Mouse (Mus musculus) A20 (cell line): ENCODE results near the gene Nop2.
"Not testable (repeated sequence)": the region's sequence is repeated elsewhere in the genome, so short reads cannot be mapped to it uniquely, and the experiment has no call there.

Experiments used
- DNase-seq: peaks from one replicate; pipeline ENCODE4 v3.0.0-alpha.2; 2011; ENCODE audit warnings: low read depth, low spot score

The Nop2 gene

DNA sequence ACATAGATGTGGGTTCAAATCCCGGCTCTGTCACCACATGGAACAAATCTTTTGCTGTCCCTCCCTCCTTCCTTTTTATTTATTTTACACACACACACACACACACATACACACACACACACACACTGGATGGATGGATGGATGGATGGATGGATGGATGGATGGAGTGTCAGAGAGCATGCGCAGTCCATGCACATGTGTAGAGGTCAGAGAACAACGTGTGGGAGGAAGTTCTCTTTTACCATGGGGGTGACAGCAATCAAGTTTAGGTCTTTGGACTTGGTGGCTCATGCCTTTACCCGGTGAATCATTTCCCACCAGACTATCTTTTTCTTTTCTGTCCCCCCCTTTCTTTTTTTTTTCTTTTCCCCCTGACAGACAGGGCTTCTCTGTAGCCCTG is 22.0 kb downstream of the Nop2 start:
- no peak for DNase-seq

- DNase-seq, result peak; percentile 56
These were observed 22.8 kb downstream of the Nop2 start for GRCm38 (mm10) chr6:125154550-125154949.

DNA sequence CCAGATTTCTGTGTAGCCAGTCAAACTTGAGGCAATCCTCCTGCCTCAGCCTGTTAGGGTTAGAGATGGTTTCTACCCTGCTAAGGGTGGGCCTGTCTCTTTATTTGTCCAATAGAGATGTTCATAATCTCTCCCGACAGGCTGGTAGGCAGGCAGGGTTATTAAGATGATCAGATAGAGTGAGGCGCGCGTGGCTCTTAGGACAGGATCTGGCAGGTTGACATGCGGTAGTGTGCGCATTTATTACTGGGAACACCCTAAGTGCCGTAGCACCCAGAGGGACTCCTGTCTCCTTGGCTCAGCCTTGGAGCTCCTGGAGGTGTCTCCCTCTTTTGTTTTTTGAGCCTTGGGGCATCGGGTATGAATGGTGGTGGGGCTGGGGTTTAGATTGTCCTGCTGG is 23.6 kb downstream of the Nop2 start:
- DNase-seq, result no peak

DNA sequence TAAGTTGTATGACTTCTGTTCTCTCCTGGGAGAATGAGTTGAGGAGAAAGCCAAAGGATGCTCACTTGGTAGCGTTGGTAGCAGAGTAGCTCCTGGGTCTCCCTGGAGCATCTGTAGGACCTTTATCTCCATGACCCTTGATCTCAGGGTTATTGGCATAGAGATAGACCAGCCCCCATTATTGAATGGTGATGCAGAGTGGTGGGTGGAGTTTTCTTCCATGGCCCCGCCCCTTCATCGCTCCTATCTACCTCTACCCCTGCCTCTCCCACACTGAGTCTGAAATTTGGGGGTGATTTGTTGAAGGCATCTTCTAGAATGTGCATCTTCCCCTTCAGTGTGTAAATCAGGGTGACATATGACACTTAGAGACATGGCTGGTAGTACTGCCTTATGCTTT is 24.8 kb downstream of the Nop2 start:
- DNase-seq, result no peak

GRCm38 (mm10) chr6:125156903-125157614 is 25.4 kb downstream of the Nop2 start:
- no peak for DNase-seq

GRCm38 (mm10) chr6:125158944-125159492 is 27.3 kb downstream of the Nop2 start:
- peak; percentile 17 for DNase-seq

GRCm38 (mm10) chr6:125159773-125160557 is 28.3 kb downstream of the Nop2 start:
- peak; percentile 54 for DNase-seq

DNA sequence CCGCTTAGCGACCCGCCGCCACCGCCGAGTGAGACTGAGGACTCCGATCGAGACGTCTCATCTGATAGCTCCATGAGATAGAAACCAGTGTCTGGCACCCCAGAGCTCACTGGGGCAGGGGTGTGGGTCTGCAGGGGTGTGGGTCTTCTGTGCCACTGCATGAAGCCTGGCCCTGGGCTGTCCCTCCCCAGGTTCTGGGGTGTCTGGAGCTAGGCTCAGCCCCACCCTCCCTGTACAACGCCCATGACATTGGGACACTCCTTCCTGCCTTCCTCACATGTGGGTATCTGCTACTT is 28.8 kb downstream of the Nop2 start:
- no peak for DNase-seq

DNA sequence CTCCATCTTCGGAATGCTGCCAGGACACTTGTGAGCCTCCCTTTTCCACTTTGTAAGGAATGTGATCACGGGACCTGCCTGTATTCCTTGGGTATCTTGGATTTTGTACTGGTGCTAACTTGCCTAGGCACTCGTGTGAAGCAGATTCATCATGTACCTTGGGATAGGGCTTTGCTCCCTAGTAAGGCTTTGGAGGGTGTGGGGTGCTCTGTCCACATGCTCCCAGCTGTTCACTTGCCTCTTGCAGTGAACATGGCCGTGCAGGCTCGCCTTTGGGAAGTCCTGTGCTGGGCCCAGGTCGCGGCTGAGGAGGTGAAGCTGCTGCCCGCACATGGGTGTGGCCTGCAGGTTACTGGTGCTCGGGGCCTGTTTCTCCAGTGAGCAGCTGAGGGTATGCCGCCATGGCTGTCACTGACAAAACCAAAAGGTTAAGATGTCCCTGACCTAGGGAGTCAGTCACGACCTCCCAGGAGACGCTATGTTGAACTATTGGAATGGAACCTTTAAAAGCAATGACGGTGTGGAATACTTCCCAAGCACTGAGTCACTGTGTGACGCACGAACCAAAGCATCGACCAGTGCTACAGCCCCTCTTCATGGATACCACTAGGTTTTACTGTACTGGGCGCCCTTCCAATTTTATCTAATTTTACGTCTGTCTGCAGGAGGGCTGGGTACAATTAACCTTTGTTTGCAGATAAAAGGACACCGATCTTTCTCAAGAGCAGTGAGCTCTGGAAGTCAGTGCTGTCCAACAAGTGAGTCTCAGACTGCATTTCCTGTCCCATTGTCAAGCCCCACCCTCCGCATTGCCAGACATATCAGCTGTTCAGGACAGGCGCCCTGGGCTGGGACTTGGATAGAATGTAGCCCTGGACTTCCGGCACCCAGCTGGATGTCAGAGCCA is 29.4 kb downstream of the Nop2 start:
- DNase-seq, result peak; percentile 72

DNA sequence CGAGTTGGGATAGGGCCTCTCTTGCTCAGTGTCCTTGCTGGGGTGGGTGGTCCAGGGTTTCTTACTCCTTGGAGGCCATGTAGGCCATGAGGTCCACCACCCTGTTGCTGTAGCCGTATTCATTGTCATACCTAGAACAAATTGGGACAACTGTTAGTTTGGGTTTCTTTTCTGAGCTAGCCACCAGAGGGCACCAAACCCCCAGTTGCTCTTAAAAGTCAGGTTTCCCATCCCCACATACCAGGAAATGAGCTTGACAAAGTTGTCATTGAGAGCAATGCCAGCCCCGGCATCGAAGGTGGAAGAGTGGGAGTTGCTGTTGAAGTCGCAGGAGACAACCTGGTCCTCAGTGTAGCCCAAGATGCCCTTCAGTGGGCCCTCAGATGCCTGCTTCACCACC is 30.3 kb downstream of the Nop2 start:
- DNase-seq, result peak; percentile 73

DNA sequence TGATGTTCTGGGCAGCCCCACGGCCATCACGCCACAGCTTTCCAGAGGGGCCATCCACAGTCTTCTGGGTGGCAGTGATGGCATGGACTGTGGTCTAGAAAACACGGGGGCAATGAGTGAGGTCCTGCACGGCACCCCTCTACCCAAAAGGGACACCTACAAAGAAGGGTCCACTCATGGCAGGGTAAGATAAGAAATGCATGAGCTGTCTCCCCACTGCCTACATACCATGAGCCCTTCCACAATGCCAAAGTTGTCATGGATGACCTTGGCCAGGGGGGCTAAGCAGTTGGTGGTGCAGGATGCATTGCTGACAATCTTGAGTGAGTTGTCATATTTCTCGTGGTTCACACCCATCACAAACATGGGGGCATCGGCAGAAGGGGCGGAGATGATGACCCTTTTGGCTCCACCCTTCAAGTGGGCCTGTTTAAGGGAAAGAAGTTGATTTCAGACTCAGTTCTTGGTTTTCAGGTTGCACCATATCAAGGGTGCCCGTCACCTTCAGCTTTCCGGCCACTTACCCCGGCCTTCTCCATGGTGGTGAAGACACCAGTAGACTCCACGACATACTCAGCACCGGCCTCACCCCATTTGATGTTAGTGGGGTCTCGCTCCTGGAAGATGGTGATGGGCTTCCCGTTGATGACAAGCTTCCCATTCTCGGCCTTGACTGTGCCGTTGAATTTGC is 31.1 kb downstream of the Nop2 start:
- DNase-seq, result not testable (repeated sequence)

DNA sequence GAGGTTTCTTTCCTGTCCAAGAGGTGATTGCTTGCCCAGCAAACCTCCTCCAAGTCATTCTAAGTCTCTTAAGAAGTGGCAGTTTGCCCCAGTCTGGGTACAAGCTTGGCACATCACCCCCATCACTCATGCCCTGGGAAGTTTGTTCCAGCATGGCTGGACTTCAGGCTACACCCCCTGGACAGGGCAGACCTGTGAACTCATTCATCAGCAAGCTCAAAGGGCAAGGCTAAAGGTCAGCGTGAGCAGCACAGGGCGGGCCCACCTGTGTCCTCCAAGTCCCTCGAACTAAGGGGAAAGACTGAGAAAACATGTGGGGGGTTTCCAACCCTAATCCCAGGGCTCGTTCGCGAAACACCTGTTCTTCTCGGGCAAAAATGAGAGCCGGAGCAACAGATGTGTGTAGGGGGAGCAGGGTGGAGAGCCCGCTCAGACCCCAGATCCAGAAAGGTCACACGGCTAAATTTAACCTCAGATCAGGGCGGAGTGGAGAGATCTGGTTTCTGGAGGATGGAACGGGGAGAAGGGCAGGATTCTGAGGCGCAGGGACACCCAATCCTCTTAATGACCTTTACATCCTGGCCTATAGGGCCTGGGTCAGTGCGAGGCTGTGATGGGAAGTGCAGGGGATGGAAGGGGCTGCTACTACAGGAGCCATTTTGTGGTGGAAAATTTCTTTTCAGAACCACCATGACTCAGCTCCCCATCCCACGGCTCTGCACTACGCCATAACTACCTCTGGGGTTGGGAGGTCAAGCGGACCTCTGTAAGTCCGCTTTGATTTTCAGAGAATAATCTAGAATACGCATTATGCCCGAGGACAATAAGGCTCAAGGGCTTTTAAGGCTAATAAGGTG is 32.3 kb downstream of the Nop2 start:
- DNase-seq, result peak; percentile 32

- DNase-seq, result peak; percentile 60
These were observed 33.1 kb downstream of the Nop2 start for GRCm38 (mm10) chr6:125164672-125165327.

GRCm38 (mm10) chr6:125165328-125165891 is 33.7 kb downstream of the Nop2 start:
- peak; percentile 98 for DNase-seq

DNA sequence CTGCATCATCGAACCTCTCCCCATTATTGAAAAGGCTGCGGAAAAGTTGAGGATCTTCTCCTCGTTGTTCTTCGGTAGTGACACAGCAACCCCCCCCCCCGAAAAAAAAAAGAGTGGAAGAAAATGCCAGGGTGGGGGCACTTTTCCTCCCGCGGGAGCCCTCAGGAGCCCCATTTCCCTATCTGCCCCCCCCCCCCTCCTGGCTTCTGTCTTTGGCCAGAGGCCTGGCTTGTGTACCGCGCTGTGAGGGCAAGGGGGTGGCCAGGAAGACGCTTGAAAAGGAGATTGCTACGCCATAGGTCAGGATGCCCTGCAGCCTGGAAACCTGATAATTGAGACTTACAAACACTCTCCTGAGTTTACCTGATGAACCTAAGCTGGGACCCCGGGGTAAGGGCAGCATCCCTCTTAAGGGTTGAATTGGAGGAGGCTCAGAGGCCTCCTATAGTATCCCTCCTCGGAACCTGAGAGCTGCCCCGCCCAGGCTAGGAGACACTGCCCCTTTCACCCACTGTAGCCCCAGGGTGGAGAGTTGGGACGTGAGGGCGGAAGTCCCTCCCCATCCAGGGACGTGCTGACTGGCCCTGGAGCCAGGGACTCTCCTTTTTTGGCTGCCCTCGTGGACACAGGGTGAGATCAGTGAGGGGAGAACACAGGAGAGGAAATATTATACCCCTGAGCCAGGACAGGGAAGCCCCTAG is 34.5 kb downstream of the Nop2 start, which contains the start of gene Gapdh:
Gene Gapdh (minus strand): TSS at position 417 of the 701 bp plus-strand sequence.
- peak; percentile 89 for DNase-seq

DNA sequence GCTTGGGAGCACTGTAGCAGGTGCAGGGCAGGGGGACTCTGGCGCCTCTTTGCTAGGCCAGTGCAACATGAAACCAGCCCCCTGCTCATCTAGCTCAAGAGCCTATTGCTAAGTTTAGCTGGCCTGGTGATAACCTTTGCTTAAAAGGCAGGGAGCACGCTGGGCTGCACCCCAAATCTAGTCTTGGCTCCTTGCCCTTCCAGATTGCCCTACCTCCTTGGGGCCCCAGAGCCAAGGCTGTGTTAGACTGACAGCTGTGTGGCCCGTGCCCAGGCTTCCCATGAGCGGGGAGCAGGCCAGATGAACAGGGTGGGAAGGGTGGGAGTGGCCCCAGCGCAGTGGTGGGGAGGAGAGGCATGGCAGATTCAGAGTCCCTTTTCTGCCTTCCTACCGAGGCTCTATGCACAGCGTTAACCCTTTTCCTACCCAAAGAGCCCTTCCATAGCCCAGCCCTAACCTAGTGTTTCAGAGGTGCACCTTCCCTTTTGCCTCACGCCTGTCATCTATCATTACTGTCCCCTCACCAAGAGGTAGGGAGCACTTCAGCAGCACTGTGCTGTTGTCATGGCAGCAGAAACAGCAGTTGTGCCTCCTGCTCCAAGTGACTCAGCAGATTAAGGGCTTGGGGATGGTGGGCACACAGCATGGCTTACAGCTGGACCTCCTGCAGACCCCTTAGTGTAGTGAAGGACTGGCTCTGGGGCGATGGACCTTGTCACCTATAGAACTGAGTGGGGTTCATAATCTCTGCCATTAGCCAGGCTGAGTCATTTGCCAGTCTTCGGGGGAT is 35.3 kb downstream of the Nop2 start:
- DNase-seq, result peak; percentile 64

DNA sequence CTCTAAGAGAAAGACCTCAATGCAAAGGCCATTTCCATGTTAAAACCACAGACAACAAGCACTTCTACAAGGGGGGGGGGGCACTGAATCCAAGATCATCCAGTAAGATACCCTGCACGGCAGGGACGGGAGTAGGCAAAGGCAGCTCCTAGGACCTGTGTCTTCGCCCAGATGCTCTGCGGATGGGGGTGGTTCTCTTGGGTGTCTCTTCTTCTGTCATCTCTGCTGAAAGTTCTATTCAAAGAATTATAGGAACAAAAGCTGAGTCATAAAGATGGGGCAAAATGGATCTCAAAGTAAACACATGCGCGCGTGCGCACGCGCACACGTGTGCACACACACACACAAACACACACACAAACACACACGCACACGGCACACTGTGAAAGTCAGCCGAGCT is 36.4 kb downstream of the Nop2 start:
- no peak for DNase-seq

DNA sequence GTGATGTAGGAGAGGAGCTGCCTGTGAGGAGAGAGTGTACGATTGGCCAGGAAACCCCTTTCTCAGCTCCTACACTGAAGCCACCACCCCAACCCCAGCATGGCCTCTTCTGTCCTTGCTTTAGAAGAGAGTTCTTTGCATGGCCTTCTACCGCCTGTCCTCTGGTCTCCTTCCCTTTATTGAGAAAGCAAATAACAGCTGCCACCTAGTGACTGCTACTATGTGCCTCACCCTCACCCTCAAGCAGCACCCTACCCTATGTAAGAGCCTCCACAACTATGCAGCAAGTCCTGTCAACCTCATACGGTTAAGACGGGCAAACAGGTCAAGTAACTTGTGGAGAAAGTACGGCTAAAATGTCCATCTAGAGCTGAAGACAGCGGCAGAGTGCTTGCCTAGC is 38.5 kb downstream of the Nop2 start:
- DNase-seq, result peak; percentile 43
